Mouse (Mus musculus) urinary bladder, postnatal 14 days (tissue): ENCODE measurements around the gene Bet1l.

ENCODE experiments used
- DNase-seq: peaks from one replicate; pipeline ENCODE4 v3.0.0; 2021; ENCODE audit warnings: low spot score

Bet1l gene

DNA sequence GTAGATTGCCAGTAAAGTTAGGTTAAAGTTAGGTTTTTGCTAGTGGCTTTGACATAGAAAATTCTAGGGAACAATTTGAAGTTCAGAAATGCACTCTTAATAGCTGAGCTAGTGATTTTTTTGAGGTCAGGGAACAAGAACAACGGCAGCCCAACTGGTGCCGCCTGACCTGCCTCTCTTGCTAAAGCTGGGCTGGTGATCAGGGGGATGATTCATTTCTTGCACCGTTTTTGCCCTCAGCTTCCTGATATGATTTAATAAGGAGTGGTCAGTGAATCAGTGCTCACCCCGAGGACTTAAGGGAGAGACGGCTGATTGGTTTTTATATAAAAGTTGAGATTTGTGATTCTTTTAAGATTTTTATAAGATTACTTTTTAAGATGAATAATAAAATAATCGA lies 25.9 kb downstream of the Bet1l start:
- DNase-seq, result no peak

DNA sequence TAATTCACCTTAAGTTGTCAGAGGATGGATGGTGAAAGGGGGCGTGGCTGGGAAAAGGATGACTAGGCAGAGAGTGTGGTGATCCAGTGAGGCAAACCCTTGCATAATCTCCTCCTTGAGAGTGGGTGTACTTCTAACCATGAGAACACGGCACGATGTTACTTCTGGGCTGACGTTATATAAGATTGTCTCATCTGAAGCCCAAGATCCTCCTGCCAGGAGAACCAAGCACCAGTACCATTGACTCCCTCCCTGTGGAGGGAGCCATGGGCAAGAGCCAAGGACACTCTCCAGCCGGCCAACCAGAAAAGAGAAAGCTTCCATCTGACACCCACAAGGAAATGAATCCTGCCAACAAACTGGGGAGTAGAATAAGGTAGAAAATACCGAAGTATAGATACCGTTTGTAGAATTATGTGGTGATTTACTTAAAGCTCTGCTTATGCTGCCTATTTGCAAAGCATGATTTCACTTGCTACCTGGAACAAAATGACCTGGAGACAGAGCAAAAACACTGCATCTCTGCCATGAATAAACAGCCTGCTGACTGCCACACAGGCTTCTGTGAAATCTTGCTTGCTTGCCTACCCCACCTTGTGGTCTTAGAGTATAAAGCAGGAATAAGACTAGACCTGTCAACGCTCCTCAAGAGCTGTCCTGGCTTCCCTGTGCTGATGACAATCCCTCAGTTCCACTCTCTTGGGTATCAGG lies 29.1 kb downstream of the Bet1l start:
- DNase-seq, result no peak

DNA sequence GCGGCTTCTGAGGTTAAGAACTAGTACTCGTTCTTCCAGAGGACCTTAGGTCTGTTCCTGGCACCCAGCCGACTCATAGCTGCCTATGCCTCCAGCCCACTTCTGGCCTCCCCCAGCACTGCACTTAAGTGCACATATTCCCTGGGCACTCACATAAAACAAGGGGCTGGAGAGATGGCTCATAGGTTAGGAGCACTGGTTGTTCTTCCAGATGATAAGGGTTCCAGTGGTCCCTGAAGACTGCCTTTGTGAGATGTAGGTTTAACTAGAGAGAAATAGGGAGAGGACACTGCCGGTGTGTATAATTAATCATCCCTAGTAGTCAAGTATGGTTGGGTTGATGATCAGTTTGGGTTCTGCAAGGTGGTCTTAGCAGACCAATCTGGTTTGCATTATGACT lies 34.6 kb downstream of the Bet1l start:
- no peak for DNase-seq

DNA sequence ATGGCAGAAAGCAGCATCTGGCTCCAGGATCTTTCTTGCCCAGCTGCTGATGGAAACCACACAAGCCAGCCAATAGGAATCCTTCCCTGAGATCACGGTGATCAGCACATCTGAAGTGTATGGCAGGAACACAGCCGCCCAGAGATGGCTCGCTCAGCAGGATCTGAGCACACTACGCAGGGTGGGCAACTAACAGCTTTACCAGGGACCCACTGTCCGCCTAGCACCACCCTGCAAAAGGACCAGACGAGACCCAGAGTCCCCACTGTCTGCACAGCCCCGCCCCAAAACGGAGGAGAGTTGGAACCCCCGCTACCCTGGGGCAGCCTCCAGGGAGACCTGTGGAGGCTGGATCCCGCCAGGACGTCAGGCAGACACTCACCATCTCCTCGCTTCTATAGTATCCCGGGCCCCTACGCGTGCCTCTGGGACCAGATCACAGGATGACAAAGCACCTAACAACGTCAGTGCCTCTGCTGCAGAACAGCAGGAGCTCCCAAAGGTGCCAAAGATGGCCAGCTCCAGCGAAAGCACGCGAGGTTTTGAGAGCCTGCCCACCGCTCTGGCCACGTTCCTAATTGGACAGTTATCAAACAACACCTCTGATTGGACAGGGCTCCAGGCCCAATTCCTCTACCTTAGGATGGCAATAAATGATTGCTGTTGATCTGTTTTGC lies 35.6 kb downstream of the Bet1l start, which contains the start of gene Zfp941:
TSS of gene Zfp941 (minus strand) at position 526 of the 677 bp plus-strand sequence.
- DNase-seq, result no peak

GRCm38 (mm10) chr7:140821305-140821652 lies 36.1 kb downstream of the Bet1l start:
- no peak for DNase-seq

GRCm38 (mm10) chr7:140820173-140820572 lies 37.2 kb downstream of the Bet1l start:
- no peak for DNase-seq

- no peak for DNase-seq
These were observed 44.5 kb downstream of the Bet1l start for GRCm38 (mm10) chr7:140812850-140813249.

DNA sequence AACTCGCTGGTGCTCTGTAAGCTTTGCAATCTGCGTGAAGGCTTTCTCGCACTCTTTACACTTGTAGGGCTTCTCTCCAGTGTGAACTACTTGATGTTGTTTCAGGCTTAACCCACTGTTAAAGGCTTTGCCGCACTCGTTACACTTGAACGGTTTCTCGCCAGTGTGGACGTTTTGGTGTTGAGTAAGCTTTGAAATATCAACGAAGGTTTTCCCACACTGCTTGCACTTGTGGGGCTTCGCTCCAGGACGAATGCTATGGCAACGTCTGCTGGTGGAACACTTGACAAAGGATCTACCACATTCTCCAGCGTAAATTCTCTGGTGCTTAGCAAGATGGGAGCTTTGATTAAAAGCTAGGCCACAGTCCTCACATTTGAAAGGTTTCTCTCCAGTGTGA lies 45.7 kb downstream of the Bet1l start:
- DNase-seq, result no peak

GRCm38 (mm10) chr7:140810496-140810895 lies 46.9 kb downstream of the Bet1l start:
- no peak for DNase-seq

- peak; percentile 44 for DNase-seq
These were observed 51.7 kb downstream of the Bet1l start for GRCm38 (mm10) chr7:140805704-140806103.
